Mouse (Mus musculus): ENCODE measurements around the gene Zfp2.

Zfp2 gene

DNA sequence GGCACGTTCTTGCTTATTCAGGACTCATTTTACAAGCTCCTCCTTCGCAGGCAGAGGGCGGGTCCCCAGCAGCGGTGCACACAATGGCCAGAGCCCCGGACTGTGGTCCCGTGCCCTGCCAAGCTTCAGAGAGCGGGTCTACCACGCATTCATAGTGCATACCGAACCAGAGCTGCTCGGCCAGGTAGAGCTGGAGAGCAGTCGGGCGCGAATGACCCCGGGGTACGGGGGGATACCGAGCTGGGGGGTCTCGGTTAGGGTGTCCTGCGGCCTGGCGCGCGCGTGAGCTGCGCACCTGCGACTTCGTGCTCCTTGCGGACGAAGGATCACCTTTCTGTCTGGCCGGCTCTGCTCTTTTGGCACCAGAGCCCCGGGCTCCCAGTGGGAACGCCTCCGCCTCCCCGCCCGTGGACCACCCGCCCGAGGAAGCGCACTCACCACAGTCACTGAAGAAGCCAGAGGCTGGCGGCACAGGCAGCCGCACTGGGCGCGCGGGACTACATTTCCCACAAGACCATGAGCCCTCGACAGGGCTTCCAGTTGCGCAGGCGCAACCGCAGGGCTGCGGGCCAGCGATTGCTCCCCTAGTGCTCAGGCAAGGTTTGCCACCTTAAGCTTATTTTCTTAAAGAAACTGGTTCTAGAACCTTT is at the start of gene Zfp2:
TSS of gene Zfp2 (minus strand) at position 495 of the 650 bp plus-strand sequence.
- in situ Hi-C loops (cut with MboI; ENCODE audit: low sequenced_read_pairs): no loop called here

DNA sequence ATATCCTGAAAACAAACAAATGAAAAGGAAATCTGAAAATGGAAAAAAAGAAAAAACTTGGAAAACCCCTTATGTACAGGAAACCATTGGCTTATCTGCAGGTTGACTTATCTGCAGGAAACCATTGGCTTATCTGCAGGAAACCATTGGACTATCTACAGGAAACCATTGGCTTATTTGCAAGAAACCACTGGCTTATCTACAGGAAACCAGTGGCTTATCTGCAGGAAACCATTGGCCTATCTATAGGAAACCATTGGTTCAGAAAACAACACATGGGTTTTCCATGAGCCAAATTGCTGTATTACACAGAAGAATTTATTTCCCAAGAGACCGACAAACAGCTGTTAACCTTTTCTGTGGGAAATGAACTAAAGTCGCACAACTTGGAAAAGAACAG is 48.9 kb upstream of the Zfp2 start:
- in situ Hi-C loops (cut with MboI; ENCODE audit: low sequenced_read_pairs): no loop called here

DNA sequence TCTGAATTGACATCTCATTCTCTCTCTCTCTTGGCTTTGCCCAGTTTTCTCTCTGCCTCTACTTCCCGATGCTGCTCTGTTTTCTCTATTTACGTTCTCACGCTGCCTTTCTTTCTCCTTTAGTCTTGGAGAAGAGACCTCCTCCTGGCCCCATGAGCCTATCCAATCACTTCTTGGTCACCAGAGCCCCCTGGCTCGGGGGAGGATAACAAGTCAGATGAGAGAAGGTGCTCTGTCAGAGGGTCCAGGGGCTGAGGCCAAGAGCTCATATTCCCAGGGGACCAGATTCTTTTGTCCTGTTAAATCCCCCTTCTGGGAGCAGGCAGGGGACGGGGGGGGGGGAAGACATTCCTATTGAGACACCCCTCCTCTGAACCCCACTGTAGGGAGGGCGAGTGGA is 37.7 kb upstream of the Zfp2 start, which contains the start of gene Prop1:
TSS of gene Prop1 (minus strand) at position 101 of the 400 bp plus-strand sequence.
- in situ Hi-C loops (cut with MboI; ENCODE audit: low sequenced_read_pairs): no loop called here

DNA sequence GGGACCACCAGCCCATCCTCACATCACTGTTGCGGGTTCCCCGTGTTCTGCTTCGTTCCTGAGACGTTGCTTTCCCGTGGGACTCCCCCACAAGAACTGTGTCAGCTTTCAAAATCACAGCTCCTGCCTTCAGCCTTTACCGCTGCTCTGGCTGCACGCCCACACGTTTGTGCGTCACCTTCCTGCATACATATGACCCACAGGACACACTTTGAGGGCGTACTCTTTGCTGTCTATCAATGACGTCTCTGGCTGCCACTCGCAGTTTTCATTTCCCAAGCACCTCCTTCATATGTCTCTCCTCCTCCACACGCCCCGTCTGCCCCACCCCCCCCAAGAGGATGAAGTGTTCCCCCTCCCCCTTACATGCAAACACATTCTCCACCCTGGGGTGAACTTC is 36.3 kb upstream of the Zfp2 start:
- in situ Hi-C loops (cut with MboI; ENCODE audit: low sequenced_read_pairs): no loop called here

DNA sequence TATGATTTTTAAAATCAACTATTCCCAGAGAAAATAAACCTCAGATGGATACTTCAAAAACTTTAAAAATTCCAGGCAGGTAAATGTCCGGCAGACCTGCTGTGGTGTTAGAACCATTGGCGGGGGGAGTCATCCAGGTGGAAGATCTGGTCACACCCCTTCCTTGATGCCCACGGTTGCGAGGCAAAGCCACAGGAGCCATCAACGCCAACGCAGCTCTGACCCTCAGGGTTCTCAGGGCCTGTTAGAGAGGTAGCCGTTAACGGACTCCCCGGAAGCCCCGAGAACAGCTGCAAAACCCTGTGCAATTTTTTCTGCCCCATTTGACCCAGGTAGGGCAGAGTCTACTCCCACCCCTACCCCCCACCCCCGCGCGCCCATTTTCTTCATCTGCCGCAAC is 27.5 kb upstream of the Zfp2 start, which contains the start of gene 4933414I15Rik:
TSS of gene 4933414I15Rik (minus strand) at position 260 of the 400 bp plus-strand sequence.
- in situ Hi-C loops (cut with MboI; ENCODE audit: low sequenced_read_pairs): no loop called here

DNA sequence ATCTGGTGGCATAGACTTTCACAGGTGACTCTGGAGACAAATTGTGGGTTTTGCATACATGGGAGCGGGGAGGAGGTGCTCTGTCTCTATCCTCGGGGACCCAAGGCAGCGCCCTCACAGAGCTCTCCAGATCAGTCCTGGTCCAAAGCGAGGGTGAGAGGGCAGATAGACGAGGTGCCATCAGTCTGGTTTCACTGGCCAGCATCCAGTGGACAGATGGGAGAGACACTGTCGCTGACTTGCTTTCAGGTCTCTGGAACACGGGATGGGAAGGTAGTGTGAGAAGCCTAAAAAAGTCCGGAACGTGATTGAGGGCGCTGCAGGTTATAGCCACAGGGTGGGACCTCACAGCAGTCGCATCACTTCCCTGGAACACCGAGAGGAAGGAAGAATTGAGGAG is 26.4 kb upstream of the Zfp2 start:
- in situ Hi-C loops (cut with MboI; ENCODE audit: low sequenced_read_pairs): no loop called here

DNA sequence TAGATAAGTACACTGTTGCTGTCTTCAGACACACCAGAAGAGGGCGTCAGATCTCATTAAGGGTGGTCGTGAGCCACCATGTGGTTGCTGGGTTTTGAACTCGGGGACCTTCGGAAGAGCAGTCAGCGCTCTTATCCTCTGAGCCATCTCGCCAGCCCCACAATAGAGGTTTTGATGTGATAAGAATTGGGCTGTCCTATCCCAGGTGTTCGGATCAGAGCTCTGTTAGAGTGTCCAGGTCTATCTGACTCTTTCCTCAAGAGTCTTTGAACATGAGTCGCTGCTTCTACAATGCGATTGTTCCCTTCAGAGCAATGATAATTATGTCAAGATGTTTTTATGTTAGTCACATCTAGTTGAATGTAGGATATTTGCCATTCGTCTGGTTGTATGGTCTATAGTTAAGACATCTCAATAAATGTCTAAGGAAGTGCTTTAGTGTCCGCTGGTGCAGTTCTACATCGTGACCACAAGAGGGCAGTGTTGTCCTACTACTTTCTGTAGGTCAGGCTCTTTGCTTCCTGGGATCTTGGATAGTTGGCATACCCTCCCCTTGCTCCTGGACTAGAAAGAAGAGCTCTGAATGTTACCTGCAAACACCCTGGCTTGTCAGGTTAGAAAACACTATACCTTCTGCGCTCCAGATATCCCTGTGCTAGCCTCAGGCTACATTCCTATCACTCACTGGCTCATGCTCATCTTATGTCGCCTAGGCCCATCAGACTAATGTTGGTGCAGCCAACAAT is 23.8 kb upstream of the Zfp2 start:
- in situ Hi-C loops (cut with MboI; ENCODE audit: low sequenced_read_pairs): no loop called here

DNA sequence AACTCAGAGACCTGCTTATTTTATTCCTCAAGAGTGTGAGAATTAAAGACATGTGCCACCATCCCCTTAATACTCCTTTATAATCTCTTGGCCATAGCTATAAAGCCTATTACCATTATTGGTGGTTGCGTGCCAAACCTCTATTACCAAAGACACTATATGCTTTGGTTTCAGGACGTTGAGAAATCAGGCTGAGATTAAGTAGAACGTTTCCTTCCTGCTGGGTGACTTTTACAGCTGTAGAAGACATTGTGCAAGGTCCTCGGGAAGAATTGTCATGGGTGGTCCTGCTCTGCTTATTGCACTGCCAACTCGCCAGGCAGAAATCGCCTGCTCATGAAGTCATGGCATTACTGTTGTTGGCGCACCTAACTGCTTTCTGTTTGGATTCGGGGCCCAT is 22.5 kb upstream of the Zfp2 start:
- in situ Hi-C loops (cut with MboI; ENCODE audit: low sequenced_read_pairs): no loop called here

DNA sequence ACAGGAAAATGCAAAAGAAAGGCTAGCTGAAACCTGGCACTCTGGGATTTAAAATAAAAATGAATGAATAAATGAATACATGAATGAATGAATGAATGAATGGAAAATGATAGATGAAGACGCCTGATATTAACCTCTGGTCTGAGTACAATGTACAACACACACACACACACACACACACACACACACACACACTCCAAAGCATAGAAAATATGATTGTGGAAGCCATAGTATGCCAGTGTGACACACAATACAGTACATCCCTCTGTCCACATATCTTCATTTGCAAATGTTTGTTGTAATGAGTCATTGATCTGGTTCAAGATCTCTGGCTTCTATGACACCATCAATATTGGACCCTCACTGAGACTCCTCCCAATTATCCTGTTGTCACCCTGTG is 16.1 kb upstream of the Zfp2 start:
- in situ Hi-C loops (cut with MboI; ENCODE audit: low sequenced_read_pairs): no loop called here

DNA sequence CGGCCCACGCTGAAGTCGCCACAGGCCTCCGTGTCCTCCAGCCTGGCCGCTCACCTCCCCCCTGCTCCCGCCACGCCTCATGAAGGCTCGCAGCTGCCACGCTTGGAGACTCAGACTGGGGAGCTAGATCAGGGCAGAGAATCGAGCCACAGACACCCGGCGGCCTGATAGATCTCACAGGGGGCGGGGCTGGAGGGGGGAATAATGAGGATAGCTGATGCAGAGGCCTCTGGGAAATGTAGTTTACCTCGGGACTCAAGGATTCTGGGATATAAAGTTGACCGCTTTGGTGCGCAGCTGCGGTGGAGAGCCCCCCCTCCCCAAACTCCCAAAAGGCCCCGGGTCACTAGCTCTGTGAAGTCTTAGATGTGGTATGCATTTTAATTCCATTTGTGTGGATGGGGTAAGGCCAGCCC is 15.5 kb upstream of the Zfp2 start, which contains the start of gene Zfp354b:
TSS of gene Zfp354b (minus strand) at position 183 of the 416 bp plus-strand sequence.
- in situ Hi-C loops (cut with MboI; ENCODE audit: low sequenced_read_pairs): no loop called here

DNA sequence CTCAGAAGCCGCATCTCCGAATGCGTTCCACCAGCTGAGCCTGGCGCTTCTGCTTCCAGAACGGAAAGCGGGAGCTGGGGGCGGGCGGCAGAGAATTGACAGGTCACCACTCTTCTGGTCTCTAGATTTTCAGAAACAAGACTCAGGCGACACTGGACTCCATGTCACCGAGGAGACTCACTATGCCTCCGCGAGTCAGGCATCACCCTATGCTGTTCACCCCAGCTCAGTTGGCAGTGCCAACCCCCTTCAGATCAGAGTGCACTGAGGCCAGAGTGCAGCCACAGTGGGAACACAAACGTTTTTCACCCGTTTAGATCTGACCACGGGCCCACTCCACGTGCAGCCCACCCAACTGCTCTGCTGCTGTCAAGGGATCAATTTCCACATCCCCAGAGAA is 15.1 kb upstream of the Zfp2 start:
- in situ Hi-C loops (cut with MboI; ENCODE audit: low sequenced_read_pairs): no loop called here

DNA sequence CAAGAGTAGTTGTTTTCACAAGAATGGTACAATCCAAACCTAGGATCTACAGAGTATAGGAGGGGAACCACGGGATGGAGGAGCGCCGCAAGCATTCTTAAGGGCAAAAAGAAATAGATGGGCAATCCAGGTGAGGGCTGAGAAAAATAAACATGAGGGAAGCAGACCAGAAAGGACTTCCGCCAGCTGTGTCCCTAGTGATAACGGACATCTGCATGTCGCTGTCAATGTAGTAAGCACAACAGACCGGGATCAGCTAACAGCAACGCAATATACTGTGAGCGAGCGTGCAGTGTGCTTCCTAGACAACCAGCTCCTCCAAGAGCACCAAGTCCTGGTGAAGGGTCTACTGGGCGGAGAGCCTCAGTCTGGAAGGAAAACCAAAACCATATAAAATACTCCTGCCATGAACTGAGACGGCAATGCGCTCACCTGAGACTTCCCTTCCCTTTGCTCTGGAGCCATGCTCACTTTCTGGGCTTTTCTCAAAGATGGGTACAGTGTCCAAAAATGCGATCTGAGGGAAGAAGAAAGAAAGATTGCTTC is 14.6 kb upstream of the Zfp2 start:
- in situ Hi-C loops (cut with MboI; ENCODE audit: low sequenced_read_pairs): no loop called here

DNA sequence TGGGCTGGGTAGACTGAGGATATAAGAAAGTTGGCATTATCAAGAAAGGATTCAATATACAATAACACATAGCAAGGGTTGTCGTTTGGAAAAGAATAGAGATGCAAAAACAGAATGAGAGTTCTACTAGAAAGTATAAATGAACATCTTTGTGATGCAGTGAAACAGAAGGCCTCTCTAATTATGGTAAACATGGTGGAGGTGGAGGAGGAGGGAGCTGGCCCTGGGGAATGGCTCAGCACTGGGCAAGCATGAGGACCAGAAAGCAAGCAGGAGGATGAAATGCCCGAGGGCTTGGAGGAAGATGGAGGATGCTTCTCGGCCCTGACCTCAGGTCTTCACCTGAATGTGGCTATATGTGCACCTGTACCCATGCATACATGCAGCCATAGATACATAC is 1.5 kb downstream of the Zfp2 start:
- in situ Hi-C loops (cut with MboI; ENCODE audit: low sequenced_read_pairs): no loop called here

DNA sequence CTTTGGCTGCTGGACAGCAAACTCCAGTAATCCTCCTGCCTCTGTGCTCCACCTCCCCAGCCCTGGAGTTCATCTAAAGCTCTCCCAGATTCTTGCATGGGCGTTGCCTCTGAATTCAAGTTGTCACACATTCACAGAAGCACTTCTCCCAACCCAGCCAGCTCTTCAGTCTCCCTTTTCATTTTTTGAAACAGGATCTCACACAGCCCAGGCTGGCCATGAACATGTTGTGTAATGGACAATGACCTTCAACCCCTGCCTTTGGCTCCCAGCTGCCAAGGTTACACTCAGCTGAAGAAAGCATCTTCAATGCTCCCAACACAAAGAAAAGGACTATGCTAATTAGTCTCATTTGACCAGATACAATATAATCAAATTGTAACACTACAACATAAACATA is 2.7 kb downstream of the Zfp2 start:
- in situ Hi-C loops (cut with MboI; ENCODE audit: low sequenced_read_pairs): no loop called here

DNA sequence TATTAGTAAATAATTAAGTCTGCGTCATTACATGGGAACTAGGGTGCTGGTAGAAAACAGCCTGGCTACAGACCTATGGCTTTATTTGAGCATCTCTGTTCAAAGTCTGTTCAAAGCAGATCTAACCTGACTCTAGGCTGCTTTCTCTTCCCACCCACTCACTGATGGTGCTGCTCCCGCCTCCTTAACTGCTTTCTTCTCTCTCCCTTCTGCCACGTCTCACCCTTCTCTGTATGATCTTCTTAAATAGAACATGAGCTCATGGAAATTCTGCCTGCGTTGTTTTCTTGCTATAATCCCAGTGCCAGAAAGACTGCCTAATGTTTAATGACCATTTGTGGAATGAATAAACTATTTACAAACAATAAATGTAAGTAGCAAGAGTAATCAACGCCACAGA is 7.8 kb downstream of the Zfp2 start:
- in situ Hi-C loops (cut with MboI; ENCODE audit: low sequenced_read_pairs): no loop called here

DNA sequence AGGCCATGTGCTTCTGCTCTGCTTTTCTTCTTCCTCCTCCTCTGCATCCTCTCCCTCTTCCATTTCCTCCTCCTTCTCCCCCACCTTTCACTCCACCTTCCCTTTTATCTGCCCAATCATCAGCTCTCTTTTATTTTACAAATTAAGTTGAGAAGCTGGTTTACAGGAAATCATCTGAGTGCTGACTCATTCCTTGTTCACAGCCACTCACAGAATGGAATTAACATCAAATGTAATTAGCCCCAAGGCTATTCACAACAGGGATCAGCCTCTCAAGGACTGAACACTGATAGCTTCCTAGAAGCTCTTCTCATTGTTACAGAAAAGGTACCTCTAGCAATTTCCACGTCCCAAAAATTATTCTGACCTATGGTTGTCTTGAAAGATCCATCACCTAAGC is 18.6 kb downstream of the Zfp2 start:
- in situ Hi-C loops (cut with MboI; ENCODE audit: low sequenced_read_pairs): no loop called here

DNA sequence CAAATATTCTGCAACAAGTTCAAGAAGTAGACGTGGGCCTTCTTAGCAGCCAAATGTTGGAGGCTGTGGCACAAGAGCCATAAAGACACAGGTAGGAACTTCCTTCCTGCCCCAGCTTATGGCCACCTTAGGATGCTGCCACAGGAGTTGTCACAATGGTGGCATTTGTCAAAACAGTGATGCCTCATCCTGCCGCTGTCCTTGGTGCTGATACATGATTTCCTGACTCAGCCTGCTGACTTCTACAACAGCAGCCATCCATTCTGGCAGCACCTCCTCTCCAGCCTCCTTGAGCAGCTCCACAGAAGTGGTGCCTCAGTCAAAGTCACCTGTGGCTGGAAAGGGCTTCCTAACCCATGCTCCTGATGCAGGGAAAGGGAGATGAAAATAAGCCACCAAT is 23.5 kb downstream of the Zfp2 start:
- in situ Hi-C loops (cut with MboI; ENCODE audit: low sequenced_read_pairs): no loop called here

DNA sequence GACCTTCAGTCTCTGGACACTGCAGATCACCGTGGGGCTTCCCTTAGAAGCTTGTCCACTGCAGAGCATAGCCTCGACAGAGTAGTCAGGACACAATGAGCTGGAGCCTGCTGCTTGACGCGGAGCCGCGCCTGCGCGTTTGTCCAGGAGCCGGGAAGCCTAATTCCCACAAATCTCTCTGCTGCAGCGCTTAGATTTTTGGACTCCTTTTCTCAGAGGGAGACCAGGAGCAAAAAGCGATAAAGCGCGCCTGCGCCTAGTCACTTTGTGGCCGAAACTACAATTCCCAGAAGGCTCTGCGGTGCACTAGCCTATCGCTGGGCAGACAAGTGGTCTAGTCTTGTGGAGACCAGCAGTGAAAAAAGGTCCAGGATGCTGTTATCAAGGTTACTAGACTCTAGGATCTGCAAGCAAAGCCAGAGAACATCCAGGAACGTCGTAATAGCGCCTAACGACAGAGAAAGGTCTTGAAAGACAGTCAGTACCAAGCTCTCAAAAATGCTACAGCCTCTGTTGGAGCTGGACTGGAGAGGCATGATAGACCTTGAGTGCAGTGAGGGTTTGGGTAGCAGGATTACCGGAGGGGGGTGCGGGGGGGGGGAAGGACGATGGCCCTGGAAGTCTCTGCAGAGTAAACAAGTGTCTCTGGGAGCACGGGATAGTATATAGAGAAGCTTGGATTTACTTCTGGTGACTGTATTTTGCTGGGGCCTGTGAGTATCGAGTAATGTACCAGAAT is 28.4 kb downstream of the Zfp2 start, which contains the start of gene Zfp454:
TSS of gene Zfp454 (minus strand) at position 262 of the 739 bp plus-strand sequence.
- in situ Hi-C loops (cut with MboI; ENCODE audit: low sequenced_read_pairs): no loop called here

DNA sequence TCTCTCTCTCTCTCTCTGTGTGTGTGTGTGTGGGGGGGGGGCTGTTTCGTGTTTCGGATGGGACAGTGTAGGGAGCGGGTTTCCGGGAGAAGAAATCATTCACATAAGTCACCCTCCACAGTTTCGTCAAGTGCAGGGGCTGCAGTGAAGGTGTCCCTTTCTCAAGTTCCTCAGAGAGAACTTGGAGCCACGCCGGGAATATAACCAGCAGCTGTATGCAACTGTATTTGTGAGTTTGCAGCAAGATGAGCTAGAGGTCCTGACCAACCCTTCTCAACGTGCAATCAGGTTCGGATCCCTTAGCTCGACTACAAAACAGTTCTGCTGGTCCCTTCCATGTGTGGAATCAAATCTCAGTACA is 29.1 kb downstream of the Zfp2 start:
- in situ Hi-C loops (cut with MboI; ENCODE audit: low sequenced_read_pairs): no loop called here

DNA sequence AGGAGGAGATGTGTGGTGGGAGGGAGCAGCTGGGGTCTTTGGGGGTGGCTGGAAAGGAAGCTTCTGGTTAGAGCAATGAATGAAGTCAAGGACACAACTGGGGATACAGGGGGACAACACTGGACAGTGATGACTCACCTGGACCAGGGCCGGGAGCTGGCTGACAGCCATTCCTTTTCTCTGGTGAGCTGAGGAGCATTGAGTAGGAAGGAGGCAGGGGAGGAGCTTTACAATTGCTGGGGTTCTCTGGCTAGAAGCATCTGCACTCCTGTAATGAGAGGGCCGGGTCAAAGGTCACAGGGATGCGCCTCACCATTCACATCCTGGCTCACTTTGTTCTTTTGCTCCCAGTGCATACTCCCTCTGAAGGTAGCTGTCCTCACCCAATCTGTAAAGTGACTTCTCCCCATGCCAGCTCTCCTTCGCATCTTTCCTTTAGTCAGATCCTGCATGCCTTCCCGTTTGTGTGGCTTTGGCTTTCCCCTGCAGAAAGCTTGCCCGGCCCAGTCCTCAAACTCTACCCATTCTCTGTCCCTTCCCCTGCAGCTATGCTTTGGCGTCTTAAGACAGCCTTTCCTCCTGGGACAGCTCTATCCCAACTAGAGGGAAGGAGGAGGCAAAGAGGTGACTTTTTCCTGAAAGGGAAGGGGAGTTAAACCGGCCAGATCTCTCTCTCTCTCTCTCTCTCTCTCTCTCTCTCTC is 29.6 kb downstream of the Zfp2 start:
- in situ Hi-C loops (cut with MboI; ENCODE audit: low sequenced_read_pairs): no loop called here

DNA sequence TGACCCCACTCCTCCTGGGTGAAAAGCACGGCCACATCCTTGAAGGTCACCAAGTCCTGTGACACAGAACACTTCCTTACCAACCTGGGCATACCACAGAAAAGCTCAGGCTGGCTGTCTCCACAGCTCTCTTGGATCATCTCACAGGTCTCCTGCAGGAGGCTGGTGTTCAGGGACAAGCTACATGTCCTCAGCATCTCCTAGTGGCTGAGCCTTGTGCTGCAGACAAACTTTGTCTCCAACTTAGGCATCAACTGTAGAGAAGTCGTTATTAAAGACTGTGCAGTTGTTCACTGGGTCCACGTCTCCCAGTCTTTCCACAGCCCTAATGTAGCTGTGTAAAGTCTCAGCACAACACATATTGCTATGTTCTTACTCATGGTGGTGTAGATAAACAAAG is 32.2 kb downstream of the Zfp2 start:
- in situ Hi-C loops (cut with MboI; ENCODE audit: low sequenced_read_pairs): no loop called here
